Mouse (Mus musculus): ENCODE measurements around the gene Asgr1. TPM values are rescaled to one million over a fixed set of nuclear protein-coding genes. Genes with fewer than 3 reads are reported as not detected.
"Not testable (repeated sequence)": the region's sequence is repeated elsewhere in the genome, so short reads cannot be mapped to it uniquely, and the experiment has no call there.

The Asgr1 gene
- polyA plus RNA-seq, 1 experiment from 2014 or later: 0.58 TPM

DNA sequence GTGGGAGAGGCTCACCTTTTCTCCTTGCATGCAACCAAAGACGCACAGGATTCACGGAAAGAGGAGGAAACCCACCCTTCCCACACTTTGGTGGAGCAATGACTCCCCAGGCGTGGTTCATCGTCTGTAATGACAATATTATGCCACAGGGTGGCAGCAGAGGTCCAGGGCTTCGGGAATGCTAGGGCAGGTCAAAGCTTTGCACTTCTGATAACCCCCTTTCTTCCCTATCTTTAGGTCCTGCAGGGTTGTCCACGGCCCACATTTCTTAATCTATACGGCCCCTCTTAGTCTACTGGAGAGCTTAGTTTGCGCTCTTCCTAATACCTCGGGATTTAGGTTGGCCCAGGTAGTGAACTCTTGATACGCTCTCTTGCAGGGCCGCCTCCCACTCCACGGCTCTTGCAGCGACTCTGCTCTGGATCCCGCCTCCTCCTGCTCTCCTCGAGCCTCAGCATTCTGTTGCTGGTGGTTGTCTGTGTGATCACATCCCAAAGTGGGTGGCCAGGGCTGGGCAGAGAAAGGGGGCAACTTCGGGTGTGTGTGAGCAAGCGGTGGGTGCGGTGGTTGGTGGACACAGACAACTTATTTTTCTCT is 1.8 kb downstream of the Asgr1 start:
- no peaks in the 10 kb centered on the region for H3K9me3 ChIP-seq (replicated peaks)
- peak overlapping the region; percentile 16; the same call in 1 of the 2 replicates for H3K4me3 ChIP-seq
- 25% methylated on average over 18 of the region's 18 CpGs for WGBS
- peak overlapping the region; percentile 29; the same call in 1 of the 2 replicates for H3K27ac ChIP-seq (replicated peaks)
- DNase-seq (ENCODE audit: low spot score): peak; percentile 77
- 0 out of 2 replicates have a peak, but pooled peaks cover 4% of the 10 kb centered on the region for H3K27me3 ChIP-seq (ENCODE audit: low read depth, poor library complexity, severe bottlenecking)
- no peaks in the 10 kb centered on the region for H3K36me3 ChIP-seq
- H3K4me1 ChIP-seq: peaks cover 17% of the 10 kb centered on the region

DNA sequence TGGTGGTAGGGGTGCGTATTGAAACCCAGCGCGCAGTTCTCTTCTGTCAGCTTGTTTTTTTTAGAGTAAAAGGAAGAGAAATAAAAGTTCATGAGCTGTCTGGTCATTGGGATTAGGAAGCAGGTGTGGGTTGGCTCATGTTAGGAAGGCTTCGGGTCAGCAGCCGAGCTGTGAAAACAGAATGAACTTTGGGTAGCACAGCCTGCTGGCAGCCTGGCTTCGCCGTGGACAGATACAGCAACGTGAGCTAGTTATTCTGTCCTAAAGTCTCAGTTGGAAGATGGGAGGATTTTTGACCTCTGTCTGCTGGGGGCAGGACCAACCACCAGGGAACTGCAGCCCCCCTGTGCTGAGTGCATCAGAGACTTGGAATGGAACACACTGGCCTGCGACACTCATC is 3.9 kb downstream of the Asgr1 start:
- WGBS: 90% methylated on average over 9 of the region's 9 CpGs
- H3K36me3 ChIP-seq: no peaks in the 10 kb centered on the region

DNA sequence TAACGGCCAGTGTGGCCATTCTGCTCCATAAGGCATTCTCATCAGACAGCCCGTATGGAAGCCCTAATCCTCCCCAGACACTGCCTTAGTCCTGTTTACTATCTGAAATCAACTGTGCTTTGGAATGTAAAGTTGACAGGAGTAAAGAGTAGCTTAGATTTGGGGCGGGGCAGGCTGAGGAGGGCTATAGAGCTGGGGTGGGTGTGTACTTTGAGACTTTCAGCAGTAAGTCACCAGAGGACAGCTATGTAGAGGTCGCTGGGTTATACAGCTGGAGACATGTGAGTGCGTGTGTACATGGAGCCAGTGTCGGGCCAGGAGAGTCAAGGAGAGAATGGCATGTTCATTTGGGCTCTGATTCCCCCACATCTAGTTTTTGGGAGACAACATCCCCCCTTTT is 6.0 kb downstream of the Asgr1 start:
- no peak overlapping the region for H3K4me3 ChIP-seq
- H3K9me3 ChIP-seq (replicated peaks): peaks cover 6% of the 10 kb centered on the region; the same call in 1 of the 2 replicates
- no peak overlapping the region for H3K27ac ChIP-seq (replicated peaks)
- peaks cover 17% of the 10 kb centered on the region for H3K4me1 ChIP-seq
- WGBS: 70% methylated on average over 6 of the region's 6 CpGs
- no peaks in the 10 kb centered on the region for H3K27me3 ChIP-seq (ENCODE audit: low read depth, poor library complexity, severe bottlenecking)
- no peaks in the 10 kb centered on the region for H3K36me3 ChIP-seq
- no peak for DNase-seq (ENCODE audit: low spot score)

More for the DNA sequence above, 3.9 kb downstream of the Asgr1 start:
- no peak overlapping the region for H3K4me3 ChIP-seq
- H3K4me1 ChIP-seq: peaks cover 17% of the 10 kb centered on the region
- DNase-seq (ENCODE audit: low spot score): no peak
- H3K27ac ChIP-seq (replicated peaks): no peak overlapping the region
- 0 out of 2 replicates have a peak, but pooled peaks cover 4% of the 10 kb centered on the region for H3K27me3 ChIP-seq (ENCODE audit: low read depth, poor library complexity, severe bottlenecking)
- H3K9me3 ChIP-seq (replicated peaks): peaks cover under 1% of the 10 kb centered on the region; the same call in 1 of the 2 replicates

DNA sequence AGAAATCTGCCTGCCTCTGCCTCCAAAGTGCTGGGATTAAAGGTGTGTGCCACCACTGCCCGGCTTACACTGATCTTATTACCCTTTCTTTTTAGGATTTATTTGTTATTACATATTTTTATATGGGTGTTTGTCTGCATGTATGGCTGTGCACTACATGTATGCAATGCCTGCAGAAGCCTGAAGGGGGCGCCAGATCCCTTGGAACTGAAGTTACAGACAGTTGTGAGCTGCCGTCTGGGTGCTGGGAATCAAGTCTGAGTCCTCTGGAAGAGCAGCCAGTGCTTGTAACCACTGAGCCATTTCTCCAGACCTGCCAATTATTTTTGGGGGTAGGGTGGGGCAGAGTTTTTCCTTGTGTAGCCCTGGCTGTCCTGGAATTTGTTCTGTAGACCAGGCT is 9.2 kb downstream of the Asgr1 start:
- Histone ChIP-seq H3K9me3 (replicated peaks) (peaks cover 6% of the 10 kb centered on the region; the same call in 1 of the 2 replicates), H3K36me3 (no peaks in the 10 kb centered on the region), H3K4me3 (no peak overlapping the region), H3K27me3 (ENCODE audit: low read depth, poor library complexity, severe bottlenecking) (no peaks in the 10 kb centered on the region), H3K4me1 (peaks cover 6% of the 10 kb centered on the region; the same call in 1 of the 2 replicates), H3K27ac (replicated peaks) (no peak overlapping the region)
- WGBS: 69% methylated on average over 3 of the region's 3 CpGs
- DNase-seq (ENCODE audit: low spot score): no peak

DNA sequence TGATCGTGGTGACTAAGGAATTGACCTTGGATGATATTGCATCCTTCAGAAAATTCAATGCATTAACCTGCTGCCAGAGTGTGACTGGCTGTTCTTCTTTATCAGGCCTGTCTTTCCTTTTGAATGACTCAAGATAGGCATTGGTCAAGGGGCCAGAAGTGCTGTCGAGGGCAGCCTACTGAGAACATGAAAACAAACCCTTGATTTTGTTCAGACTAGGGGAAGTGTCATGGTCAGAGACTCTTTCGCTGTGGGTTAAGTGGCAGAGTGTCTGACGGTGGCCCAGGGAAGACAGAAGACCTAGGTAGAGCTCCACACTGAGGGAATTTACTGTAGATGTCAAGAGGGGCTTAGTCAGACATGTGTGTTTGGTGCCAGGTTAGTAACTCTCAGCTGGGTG is 12.8 kb downstream of the Asgr1 start:
- H3K4me1 ChIP-seq: peaks cover 11% of the 10 kb centered on the region
- 81% methylated on average over 4 of the region's 4 CpGs for WGBS
- DNase-seq (ENCODE audit: low spot score): no peak
- no peak overlapping the region for H3K27ac ChIP-seq (replicated peaks)
- no peaks in the 10 kb centered on the region for H3K36me3 ChIP-seq
- no peaks in the 10 kb centered on the region for H3K27me3 ChIP-seq (ENCODE audit: low read depth, poor library complexity, severe bottlenecking)
- peaks cover 6% of the 10 kb centered on the region; the same call in 1 of the 2 replicates for H3K9me3 ChIP-seq (replicated peaks)
- H3K4me3 ChIP-seq: no peak overlapping the region

DNA sequence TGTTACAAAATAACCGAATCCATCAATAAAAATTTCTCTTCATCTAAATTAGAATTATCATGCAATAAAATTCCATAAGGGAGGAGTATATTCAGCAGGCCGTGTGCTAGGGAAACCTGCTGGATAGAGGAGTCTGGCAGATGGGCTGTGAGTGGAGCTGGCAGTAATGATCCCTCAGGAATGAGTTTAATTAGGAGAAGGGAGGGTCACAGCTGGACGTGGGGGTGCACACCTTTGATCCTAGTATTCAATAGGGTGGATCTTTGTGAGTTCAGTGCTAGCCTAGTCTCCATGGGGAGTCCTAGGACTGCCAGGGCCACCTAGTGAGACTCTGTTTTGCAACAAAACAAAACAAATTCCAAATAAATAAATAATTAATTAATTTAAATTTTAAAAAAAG is 14.4 kb downstream of the Asgr1 start:
- Histone ChIP-seq H3K4me1 (peaks cover 11% of the 10 kb centered on the region), H3K27ac (replicated peaks) (no peak overlapping the region), H3K27me3 (ENCODE audit: low read depth, poor library complexity, severe bottlenecking) (no peaks in the 10 kb centered on the region), H3K36me3 (no peaks in the 10 kb centered on the region), H3K4me3 (no peak overlapping the region), H3K9me3 (replicated peaks) (peaks cover under 1% of the 10 kb centered on the region; the same call in 1 of the 2 replicates)
- DNase-seq (ENCODE audit: low spot score): no peak
- 37% methylated on average over 3 of the region's 3 CpGs for WGBS

DNA sequence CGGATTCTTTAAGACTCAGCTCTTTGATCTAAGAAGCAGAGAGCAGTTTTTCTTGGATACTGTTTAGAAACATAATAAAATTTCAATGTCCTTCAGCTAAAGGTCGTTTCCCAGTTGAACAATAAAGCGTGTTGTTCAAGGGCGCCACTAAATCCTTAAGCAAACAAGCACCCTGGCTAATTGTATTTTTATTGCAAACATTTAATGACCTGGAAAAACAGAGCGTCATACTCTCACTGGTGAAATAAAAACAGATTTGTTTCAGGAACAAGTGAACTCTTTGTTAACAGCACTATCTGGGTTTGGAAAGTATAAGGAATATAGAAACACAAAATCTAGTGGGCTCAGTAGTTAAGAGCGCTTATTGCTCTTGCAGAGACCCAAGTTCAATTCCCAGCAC is 16.2 kb downstream of the Asgr1 start:
- Histone ChIP-seq H3K36me3 (no peaks in the 10 kb centered on the region), H3K9me3 (replicated peaks) (no peaks in the 10 kb centered on the region), H3K27me3 (ENCODE audit: low read depth, poor library complexity, severe bottlenecking) (no peaks in the 10 kb centered on the region), H3K27ac (replicated peaks) (no peak overlapping the region), H3K4me3 (no peak overlapping the region), H3K4me1 (peaks cover 14% of the 10 kb centered on the region)
- 77% methylated on average over 6 of the region's 6 CpGs for WGBS
- no peak for DNase-seq (ENCODE audit: low spot score)

DNA sequence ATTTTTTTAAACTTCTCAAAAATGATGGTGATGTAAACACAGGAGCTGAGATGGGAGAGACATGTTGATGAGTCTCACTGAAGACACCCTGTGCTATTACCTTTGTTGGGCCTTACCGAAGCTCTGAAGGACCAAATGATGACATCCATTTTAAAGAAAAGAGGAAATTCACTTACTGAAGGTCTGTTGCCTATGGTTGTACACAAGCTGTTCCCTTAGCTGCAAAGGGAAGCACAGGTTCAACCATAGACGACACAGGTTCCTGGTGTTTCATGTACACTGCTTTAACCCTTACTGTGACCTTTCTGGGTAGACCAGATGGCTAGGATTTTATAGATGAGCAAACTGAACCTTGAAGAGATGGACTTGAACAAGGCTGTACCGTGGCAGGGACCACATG is 16.7 kb downstream of the Asgr1 start:
- H3K36me3 ChIP-seq; H3K9me3 ChIP-seq (replicated peaks); H3K4me3 ChIP-seq; H3K27ac ChIP-seq (replicated peaks); DNase-seq (ENCODE audit: low spot score); H3K27me3 ChIP-seq (ENCODE audit: low read depth, poor library complexity, severe bottlenecking): not testable (repeated sequence)
- WGBS: 86% methylated on average over 3 of the region's 3 CpGs
- peaks cover 16% of the 10 kb centered on the region for H3K4me1 ChIP-seq

DNA sequence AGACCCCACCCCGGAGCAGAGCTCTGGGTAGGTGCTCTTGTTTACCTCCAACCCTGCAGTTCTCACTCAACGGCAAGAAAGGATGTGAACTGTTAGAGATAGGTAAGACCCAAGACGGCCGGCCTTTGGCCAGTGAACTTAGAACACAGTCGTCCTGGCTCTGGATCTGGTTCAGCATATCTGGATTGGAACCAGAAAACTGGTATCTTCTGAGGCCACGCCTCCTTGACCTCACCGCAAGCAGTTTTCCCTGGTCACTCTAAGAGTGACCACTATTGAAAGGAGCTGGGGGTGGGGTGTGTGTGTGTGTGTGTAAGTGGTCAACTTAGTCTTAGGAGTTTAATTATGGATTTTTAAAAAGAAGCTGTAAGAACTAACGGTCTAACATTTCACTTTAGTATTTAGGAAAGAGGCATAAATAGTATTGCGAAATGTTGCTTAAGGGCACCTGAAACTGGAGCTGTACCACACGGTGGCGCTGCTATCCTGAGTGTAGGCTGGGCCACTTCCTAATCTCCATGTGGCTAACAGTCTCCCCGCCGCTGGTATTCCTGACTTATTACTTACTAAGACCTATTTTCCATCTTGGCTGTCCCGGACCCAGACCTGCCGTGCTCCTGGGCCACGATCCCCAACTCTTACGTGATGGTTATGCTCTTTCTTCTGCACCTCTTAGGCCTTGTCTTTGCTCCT is 20.6 kb downstream of the Asgr1 start:
- no peak overlapping the region for H3K27ac ChIP-seq (replicated peaks)

DNA sequence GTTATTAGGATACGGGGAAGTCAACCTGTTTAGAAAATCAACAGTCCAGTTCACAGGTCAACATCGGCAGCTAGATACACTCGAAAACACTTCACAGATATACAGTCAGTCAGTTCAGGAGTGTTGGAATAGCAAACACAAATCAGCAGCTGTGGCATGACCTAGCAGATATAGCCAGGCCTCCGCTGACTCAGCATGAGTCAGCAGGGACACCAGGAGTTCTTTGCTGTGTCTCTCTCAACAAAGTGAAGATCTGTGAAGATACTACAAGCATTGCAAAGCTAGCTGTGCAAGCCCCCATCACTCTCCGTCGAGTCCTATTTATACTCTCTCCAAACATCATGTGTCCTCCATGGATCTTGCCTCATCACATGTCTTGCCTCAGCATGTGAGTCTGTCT is 21.7 kb downstream of the Asgr1 start:
- H3K36me3 ChIP-seq: no peaks in the 10 kb centered on the region
- H3K27ac ChIP-seq (replicated peaks): no peak overlapping the region
- H3K4me1 ChIP-seq: 0 out of 2 replicates have a peak, but pooled peaks cover 5% of the 10 kb centered on the region
- no peaks in the 10 kb centered on the region for H3K27me3 ChIP-seq (ENCODE audit: low read depth, poor library complexity, severe bottlenecking)
- no peak for DNase-seq (ENCODE audit: low spot score)
- 91% methylated on average over 6 of the region's 6 CpGs for WGBS
- H3K4me3 ChIP-seq: no peak overlapping the region
- no peaks in the 10 kb centered on the region for H3K9me3 ChIP-seq (replicated peaks)

More for the DNA sequence above, 20.6 kb downstream of the Asgr1 start:
- Histone ChIP-seq H3K27me3 (ENCODE audit: low read depth, poor library complexity, severe bottlenecking) (no peaks in the 10 kb centered on the region), H3K4me1 (0 out of 2 replicates have a peak, but pooled peaks cover 5% of the 10 kb centered on the region), H3K4me3 (peak overlapping the region; percentile 34), H3K36me3 (no peaks in the 10 kb centered on the region), H3K9me3 (replicated peaks) (no peaks in the 10 kb centered on the region)
- peak; percentile 65 for DNase-seq (ENCODE audit: low spot score)
- WGBS: 37% methylated on average over 17 of the region's 17 CpGs

DNA sequence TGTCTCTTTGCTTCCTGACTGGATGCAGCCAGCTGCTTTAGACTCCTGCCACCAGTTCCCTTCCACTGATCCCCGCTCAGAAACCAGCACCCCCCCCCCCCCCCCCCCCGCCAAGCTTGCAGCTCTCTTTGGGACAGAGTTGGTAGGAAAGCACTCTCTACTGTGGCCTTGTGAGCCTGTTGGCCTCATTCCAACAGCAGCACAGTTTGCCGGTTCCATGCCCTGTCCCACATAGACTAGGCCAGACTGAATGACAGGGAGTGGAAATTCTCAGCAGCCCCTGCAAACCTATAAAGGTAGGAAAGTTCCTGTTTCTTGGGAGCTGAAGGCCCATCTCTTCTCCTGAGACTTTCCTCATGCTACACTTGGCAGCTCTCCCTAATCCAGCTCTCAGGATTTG is 23.6 kb downstream of the Asgr1 start:
- 59% methylated on average over 3 of the region's 3 CpGs for WGBS
- Histone ChIP-seq H3K36me3 (no peaks in the 10 kb centered on the region), H3K4me1 (0 out of 2 replicates have a peak, but pooled peaks cover 5% of the 10 kb centered on the region), H3K27ac (replicated peaks) (no peak overlapping the region), H3K27me3 (ENCODE audit: low read depth, poor library complexity, severe bottlenecking) (no peaks in the 10 kb centered on the region), H3K4me3 (no peak overlapping the region), H3K9me3 (replicated peaks) (no peaks in the 10 kb centered on the region)
- no peak for DNase-seq (ENCODE audit: low spot score)

DNA sequence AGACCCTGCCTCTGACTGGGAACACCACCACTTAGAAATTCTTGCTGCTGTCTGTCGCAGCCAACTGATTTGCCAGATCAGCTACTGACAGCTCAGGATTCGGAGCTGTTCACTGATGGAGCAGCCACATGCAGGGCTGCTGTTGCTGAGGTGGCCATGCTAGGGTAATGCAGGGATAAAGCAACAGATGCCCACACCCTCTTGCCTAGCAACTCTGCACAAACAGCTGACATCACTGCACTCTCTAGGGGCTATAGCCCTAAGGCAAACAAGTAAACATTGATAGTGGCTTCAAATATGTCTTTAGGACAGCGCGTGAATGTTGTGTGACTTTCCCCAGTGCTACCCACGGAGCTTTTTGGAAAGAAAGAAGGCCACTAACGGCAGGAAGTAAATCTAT is 25.3 kb downstream of the Asgr1 start:
- Histone ChIP-seq H3K27me3 (ENCODE audit: low read depth, poor library complexity, severe bottlenecking) (no peaks in the 10 kb centered on the region), H3K4me3 (no peak overlapping the region), H3K27ac (replicated peaks) (no peak overlapping the region), H3K36me3 (no peaks in the 10 kb centered on the region), H3K9me3 (replicated peaks) (no peaks in the 10 kb centered on the region), H3K4me1 (0 out of 2 replicates have a peak, but pooled peaks cover 5% of the 10 kb centered on the region)
- WGBS: 78% methylated on average over 6 of the region's 6 CpGs
- no peak for DNase-seq (ENCODE audit: low spot score)

DNA sequence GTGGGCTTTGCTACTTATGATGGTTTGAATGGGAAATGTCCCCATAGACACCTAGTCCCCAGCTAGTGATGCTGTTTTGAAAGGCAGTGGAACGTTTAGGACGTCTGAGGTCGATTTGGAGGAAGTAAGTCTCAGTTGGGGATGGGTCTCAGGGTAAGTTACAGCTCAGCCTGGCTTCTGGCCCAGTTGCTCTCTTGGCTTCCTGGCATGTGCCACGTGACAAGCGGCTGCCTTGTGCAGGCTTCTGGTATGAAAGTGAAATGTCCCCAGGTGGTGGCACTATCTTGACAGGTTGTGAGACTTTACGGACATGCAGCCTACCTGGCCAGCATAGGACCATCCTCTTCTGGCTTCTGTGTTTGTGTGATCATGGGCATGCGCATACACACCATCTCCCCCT is 26.0 kb downstream of the Asgr1 start:
- no peaks in the 10 kb centered on the region for H3K27me3 ChIP-seq (ENCODE audit: low read depth, poor library complexity, severe bottlenecking)
- H3K4me1 ChIP-seq: 0 out of 2 replicates have a peak, but pooled peaks cover 3% of the 10 kb centered on the region
- WGBS: 86% methylated on average over 7 of the region's 7 CpGs
- no peaks in the 10 kb centered on the region for H3K9me3 ChIP-seq (replicated peaks)
- no peak for DNase-seq (ENCODE audit: low spot score)
- H3K27ac ChIP-seq (replicated peaks): no peak overlapping the region
- no peaks in the 10 kb centered on the region for H3K36me3 ChIP-seq
- no peak overlapping the region for H3K4me3 ChIP-seq

Data from midbrain, embryonic 10.5 days (tissue).